Mouse (Mus musculus): ENCODE data around the gene Mad1l1. TPM values are rescaled to one million over a fixed set of nuclear protein-coding genes. Genes with fewer than 3 reads are reported as not detected.

The Mad1l1 gene
- polyA plus RNA-seq, 1 experiment from 2014 or later, result 20.6 TPM

GRCm38 (mm10) chr5:140150694-140151093 lies 170.7 kb downstream of the Mad1l1 start:
- Histone ChIP-seq H3K27me3 (no peaks in the 10 kb centered on the region), H3K27ac (no peak overlapping the region), H3K9me3 (replicated peaks) (no peaks in the 10 kb centered on the region), H3K36me3 (no peaks in the 10 kb centered on the region), H3K4me3 (no peak overlapping the region), H3K9ac (no peak overlapping the region), H3K4me1 (replicated peaks) (peaks cover 26% of the 10 kb centered on the region), H3K4me2 (no peak overlapping the region)
- no peak for ATAC-seq (replicated peaks; ENCODE audit: insufficient number of reproducible peaks, insufficient read depth, low FRiP score, low read depth)
- 91% methylated on average over 2 of the region's 2 CpGs for WGBS

- H3K4me3 ChIP-seq, result no peak overlapping the region
- peaks cover 26% of the 10 kb centered on the region for H3K4me1 ChIP-seq (replicated peaks)
- no peaks in the 10 kb centered on the region for H3K27me3 ChIP-seq
- no peak overlapping the region for H3K27ac ChIP-seq
- H3K9me3 ChIP-seq (replicated peaks), result no peaks in the 10 kb centered on the region
- no peak for ATAC-seq (replicated peaks; ENCODE audit: insufficient number of reproducible peaks, insufficient read depth, low FRiP score, low read depth)
- no peak overlapping the region for H3K9ac ChIP-seq
- H3K4me2 ChIP-seq, result no peak overlapping the region
- 63% methylated on average over 5 of the region's 5 CpGs for WGBS
- no peaks in the 10 kb centered on the region for H3K36me3 ChIP-seq
Measured at GRCm38 (mm10) chr5:140150136-140150535, 171.2 kb downstream of the Mad1l1 start.

- H3K27ac ChIP-seq, result no peak overlapping the region
- no peak overlapping the region for H3K9ac ChIP-seq
- peaks cover 26% of the 10 kb centered on the region for H3K4me1 ChIP-seq (replicated peaks)
- H3K4me2 ChIP-seq, result no peak overlapping the region
- H3K4me3 ChIP-seq, result no peak overlapping the region
- no peaks in the 10 kb centered on the region for H3K27me3 ChIP-seq
- no peaks in the 10 kb centered on the region for H3K9me3 ChIP-seq (replicated peaks)
- no peak for ATAC-seq (replicated peaks; ENCODE audit: insufficient number of reproducible peaks, insufficient read depth, low FRiP score, low read depth)
- WGBS, result 67% methylated on average over 4 of the region's 4 CpGs
- no peaks in the 10 kb centered on the region for H3K36me3 ChIP-seq
Measured at GRCm38 (mm10) chr5:140149298-140149697, 172.1 kb downstream of the Mad1l1 start.

GRCm38 (mm10) chr5:140143541-140143940 lies 177.8 kb downstream of the Mad1l1 start:
- Histone ChIP-seq H3K9ac (no peak overlapping the region), H3K9me3 (replicated peaks) (no peaks in the 10 kb centered on the region), H3K36me3 (no peaks in the 10 kb centered on the region), H3K4me2 (no peak overlapping the region), H3K4me1 (replicated peaks) (peaks cover 7% of the 10 kb centered on the region; the same call in 1 of the 2 replicates), H3K4me3 (no peak overlapping the region), H3K27ac (no peak overlapping the region), H3K27me3 (no peaks in the 10 kb centered on the region)
- no peak for ATAC-seq (replicated peaks; ENCODE audit: insufficient number of reproducible peaks, insufficient read depth, low FRiP score, low read depth)
- 85% methylated on average over 2 of the region's 2 CpGs for WGBS

GRCm38 (mm10) chr5:140141336-140141735 lies 180.0 kb downstream of the Mad1l1 start:
- Histone ChIP-seq H3K4me1 (replicated peaks) (peaks cover 10% of the 10 kb centered on the region), H3K9ac (no peak overlapping the region), H3K4me3 (no peak overlapping the region), H3K27me3 (no peaks in the 10 kb centered on the region), H3K9me3 (replicated peaks) (no peaks in the 10 kb centered on the region), H3K27ac (no peak overlapping the region), H3K4me2 (no peak overlapping the region), H3K36me3 (no peaks in the 10 kb centered on the region)
- 58% methylated on average over 4 of the region's 4 CpGs for WGBS
- no peak for ATAC-seq (replicated peaks; ENCODE audit: insufficient number of reproducible peaks, insufficient read depth, low FRiP score, low read depth)

- H3K4me1 ChIP-seq (replicated peaks), result peaks cover 22% of the 10 kb centered on the region
- H3K4me2 ChIP-seq, result no peak overlapping the region
- H3K36me3 ChIP-seq, result no peaks in the 10 kb centered on the region
- H3K4me3 ChIP-seq, result no peak overlapping the region
- H3K27ac ChIP-seq, result no peak overlapping the region
- ATAC-seq (replicated peaks; ENCODE audit: insufficient number of reproducible peaks, insufficient read depth, low FRiP score, low read depth), result no peak
- no peak overlapping the region for H3K9ac ChIP-seq
- no peaks in the 10 kb centered on the region for H3K9me3 ChIP-seq (replicated peaks)
- H3K27me3 ChIP-seq, result no peaks in the 10 kb centered on the region
Measured at GRCm38 (mm10) chr5:140140214-140140613, 181.1 kb downstream of the Mad1l1 start.

GRCm38 (mm10) chr5:140135734-140136625 lies 185.4 kb downstream of the Mad1l1 start:
- Histone ChIP-seq H3K4me2 (no peak overlapping the region), H3K9ac (no peak overlapping the region), H3K27me3 (no peaks in the 10 kb centered on the region), H3K36me3 (no peaks in the 10 kb centered on the region), H3K27ac (peak overlapping the region; percentile 75), H3K4me3 (no peak overlapping the region), H3K4me1 (replicated peaks) (peaks cover 15% of the 10 kb centered on the region), H3K9me3 (replicated peaks) (no peaks in the 10 kb centered on the region)
- peak; percentile 49 for ATAC-seq (replicated peaks; ENCODE audit: insufficient number of reproducible peaks, insufficient read depth, low FRiP score, low read depth)
- 60% methylated on average over 8 of the region's 8 CpGs for WGBS

- ATAC-seq (replicated peaks; ENCODE audit: insufficient number of reproducible peaks, insufficient read depth, low FRiP score, low read depth), result no peak
- H3K9me3 ChIP-seq (replicated peaks), result no peaks in the 10 kb centered on the region
- H3K4me2 ChIP-seq, result no peak overlapping the region
- H3K27me3 ChIP-seq, result no peaks in the 10 kb centered on the region
- no peak overlapping the region for H3K4me3 ChIP-seq
- H3K9ac ChIP-seq, result no peak overlapping the region
- H3K27ac ChIP-seq, result no peak overlapping the region
- peaks cover 15% of the 10 kb centered on the region for H3K4me1 ChIP-seq (replicated peaks)
- 87% methylated on average over 7 of the region's 7 CpGs for WGBS
- H3K36me3 ChIP-seq, result no peaks in the 10 kb centered on the region
Measured at GRCm38 (mm10) chr5:140134021-140134420, 187.3 kb downstream of the Mad1l1 start.

GRCm38 (mm10) chr5:140128414-140128981 lies 192.9 kb downstream of the Mad1l1 start:
- ATAC-seq (replicated peaks; ENCODE audit: insufficient number of reproducible peaks, insufficient read depth, low FRiP score, low read depth), result no peak
- no peak overlapping the region for H3K9ac ChIP-seq
- WGBS, result 82% methylated on average over 9 of the region's 9 CpGs
- H3K36me3 ChIP-seq, result no peaks in the 10 kb centered on the region
- H3K4me1 ChIP-seq (replicated peaks), result no peaks in the 10 kb centered on the region
- no peak overlapping the region for H3K4me2 ChIP-seq
- no peak overlapping the region for H3K4me3 ChIP-seq
- H3K9me3 ChIP-seq (replicated peaks), result no peaks in the 10 kb centered on the region
- H3K27me3 ChIP-seq, result no peaks in the 10 kb centered on the region
- no peak overlapping the region for H3K27ac ChIP-seq

GRCm38 (mm10) chr5:140127981-140128380 lies 193.4 kb downstream of the Mad1l1 start:
- H3K9ac ChIP-seq, result no peak overlapping the region
- H3K27me3 ChIP-seq, result no peaks in the 10 kb centered on the region
- no peaks in the 10 kb centered on the region for H3K36me3 ChIP-seq
- no peaks in the 10 kb centered on the region for H3K4me1 ChIP-seq (replicated peaks)
- 91% methylated on average over 7 of the region's 7 CpGs for WGBS
- no peak for ATAC-seq (replicated peaks; ENCODE audit: insufficient number of reproducible peaks, insufficient read depth, low FRiP score, low read depth)
- no peak overlapping the region for H3K27ac ChIP-seq
- H3K4me2 ChIP-seq, result no peak overlapping the region
- no peak overlapping the region for H3K4me3 ChIP-seq
- no peaks in the 10 kb centered on the region for H3K9me3 ChIP-seq (replicated peaks)

- Histone ChIP-seq H3K9me3 (replicated peaks) (no peaks in the 10 kb centered on the region), H3K4me1 (replicated peaks) (0 out of 2 replicates have a peak, but pooled peaks cover 4% of the 10 kb centered on the region), H3K4me3 (no peak overlapping the region), H3K27me3 (no peaks in the 10 kb centered on the region), H3K9ac (no peak overlapping the region), H3K36me3 (no peaks in the 10 kb centered on the region), H3K4me2 (no peak overlapping the region), H3K27ac (no peak overlapping the region)
- ATAC-seq (replicated peaks; ENCODE audit: insufficient number of reproducible peaks, insufficient read depth, low FRiP score, low read depth), result no peak
- 92% methylated on average over 1 of the region's 1 CpGs for WGBS
Measured at GRCm38 (mm10) chr5:140124626-140125025, 196.7 kb downstream of the Mad1l1 start.
